Mouse (Mus musculus) liver, embryonic 15.5 days (tissue): Measurements from ENCODE around the gene Tbpl2. TPM values are rescaled to one million over a fixed set of nuclear protein-coding genes. Genes with fewer than 3 reads are reported as not detected.

Experiments used
- ATAC-seq: fragments of 200-750 bp; cut with Nextera tagmentation; 2 replicates; pipeline ENCODE4 v1.8.0; 2017; ENCODE audit warnings: moderate number of reproducible peaks, mild to moderate bottlenecking, moderate library complexity; ENCODE audit not compliant: insufficient read depth
- H3K27ac ChIP-seq: fragments of 300-500 bp; sonication (generic); replicated peaks from 2 replicates; pipeline ENCODE4 v1.5.1; 2015; ENCODE audit warnings: mild to moderate bottlenecking, inconsistent platforms
- H3K27me3 ChIP-seq: fragments of 300-500 bp; sonication (generic); 2 replicates; pipeline ENCODE4 v1.6.1; 2015; ENCODE audit warnings: mild to moderate bottlenecking, inconsistent platforms
- H3K36me3 ChIP-seq: fragments of 300-500 bp; sonication (generic); replicated peaks from 2 replicates; pipeline ENCODE4 v1.6.1; 2015; ENCODE audit warnings: moderate library complexity, mild to moderate bottlenecking, inconsistent platforms
- H3K4me1 ChIP-seq: fragments of 300-500 bp; sonication (generic); replicated peaks from 2 replicates; pipeline ENCODE4 v1.6.1; 2015; ENCODE audit warnings: inconsistent platforms
- H3K4me2 ChIP-seq: fragments of 300-500 bp; sonication (generic); 2 replicates; pipeline ENCODE4 v1.6.1; 2015; ENCODE audit warnings: moderate library complexity, mild to moderate bottlenecking, inconsistent platforms
- H3K4me3 ChIP-seq: fragments of 300-500 bp; sonication (generic); replicated peaks from 2 replicates; pipeline ENCODE4 v1.5.1; 2015; ENCODE audit warnings: mild to moderate bottlenecking, inconsistent platforms
- H3K9ac ChIP-seq: fragments of 300-500 bp; sonication (generic); 2 replicates; pipeline ENCODE4 v1.6.1; 2015; ENCODE audit warnings: moderate library complexity, mild to moderate bottlenecking, inconsistent platforms
- H3K9me3 ChIP-seq: fragments of 300-500 bp; sonication (generic); replicated peaks from 2 replicates; pipeline ENCODE4 v1.6.1; 2016; ENCODE audit warnings: inconsistent platforms
- WGBS: fragments of 180-500 bp; shearing (Covaris S2); methylation state at CpG from one replicate; pipeline ENCODE4 v1.1.7; 2015; ENCODE audit warnings: mixed read lengths; ENCODE audit not compliant: insufficient replicate concordance; 5-methylcytosine and 5-hydroxymethylcytosine counted together
- polyA plus RNA-seq: library from polyadenylated mRNA; unstranded; fragments of >200 nt; fragmentation: Nextera tagmentation; extraction: Ambion mirVana; gene quantifications from 2 replicates; pipeline ENCODE4 v1.2.1, GENCODE M21; 2015

Gene Tbpl2
- polyA plus RNA-seq, result not detected in 2 replicates

GRCm38 (mm10) chr2:24096495-24096894, at the start of gene Tbpl2:
Gene Tbpl2 (minus strand): TSS chr2:24096595.
- H3K4me1 ChIP-seq, result no peaks in the 10 kb centered on the region
- H3K36me3 ChIP-seq, result no peaks in the 10 kb centered on the region
- H3K9me3 ChIP-seq, result no peaks in the 10 kb centered on the region
- H3K9ac ChIP-seq, result no peak within 1 kb of the TSS
- H3K27ac ChIP-seq, result no peak within 1 kb of the TSS
- 49% methylated on average over 4 of the region's 4 CpGs for whole genome bisulfite sequencing
- no peak within 1 kb of the TSS for H3K4me2 ChIP-seq
- no peak for ATAC-seq
- H3K27me3 ChIP-seq, result no peaks in the 10 kb centered on the region
- no peak within 1 kb of the TSS for H3K4me3 ChIP-seq

GRCm38 (mm10) chr2:24134373-24134772, 38.0 kb upstream of the Tbpl2 start:
- no peak overlapping the region for H3K4me3 ChIP-seq
- H3K27ac ChIP-seq, result no peak overlapping the region
- no peak overlapping the region for H3K4me2 ChIP-seq
- WGBS, result 50% methylated on average over 1 of the region's 1 CpGs
- H3K36me3 ChIP-seq, result no peaks in the 10 kb centered on the region
- ATAC-seq, result no peak
- H3K27me3 ChIP-seq, result no peaks in the 10 kb centered on the region
- no peaks in the 10 kb centered on the region for H3K4me1 ChIP-seq
- H3K9ac ChIP-seq, result no peak overlapping the region
- H3K9me3 ChIP-seq, result no peaks in the 10 kb centered on the region

- ATAC-seq, result no peak
- no peak overlapping the region for H3K4me2 ChIP-seq
- H3K4me3 ChIP-seq, result no peak overlapping the region
These were observed 12.7 kb upstream of the Tbpl2 start for GRCm38 (mm10) chr2:24109085-24109484.

GRCm38 (mm10) chr2:24103619-24104289, 7.4 kb upstream of the Tbpl2 start:
- WGBS, result 46% methylated on average over 4 of the region's 4 CpGs

More at GRCm38 (mm10) chr2:24109085-24109484, 12.7 kb upstream of the Tbpl2 start:
- Histone ChIP-seq H3K27me3 (no peaks in the 10 kb centered on the region), H3K9ac (no peak overlapping the region), H3K36me3 (no peaks in the 10 kb centered on the region), H3K27ac (no peak overlapping the region), H3K4me1 (no peaks in the 10 kb centered on the region), H3K9me3 (no peaks in the 10 kb centered on the region)

GRCm38 (mm10) chr2:24090921-24091320, 5.5 kb downstream of the Tbpl2 start:
- no peak overlapping the region for H3K27ac ChIP-seq
- H3K4me1 ChIP-seq, result no peaks in the 10 kb centered on the region
- H3K4me2 ChIP-seq, result no peak overlapping the region
- H3K27me3 ChIP-seq, result no peaks in the 10 kb centered on the region
- 47% methylated on average over 1 of the region's 1 CpGs for WGBS
- H3K36me3 ChIP-seq, result no peaks in the 10 kb centered on the region
- ATAC-seq, result no peak
- H3K9me3 ChIP-seq, result no peaks in the 10 kb centered on the region
- H3K4me3 ChIP-seq, result no peak overlapping the region
- H3K9ac ChIP-seq, result no peak overlapping the region

More at GRCm38 (mm10) chr2:24103619-24104289, 7.4 kb upstream of the Tbpl2 start:
- Histone ChIP-seq H3K4me2 (no peak overlapping the region), H3K4me1 (no peaks in the 10 kb centered on the region), H3K4me3 (no peak overlapping the region), H3K27me3 (no peaks in the 10 kb centered on the region), H3K27ac (no peak overlapping the region), H3K9me3 (no peaks in the 10 kb centered on the region), H3K36me3 (no peaks in the 10 kb centered on the region), H3K9ac (no peak overlapping the region)
- ATAC-seq, result no peak

GRCm38 (mm10) chr2:24050459-24050858, 45.9 kb downstream of the Tbpl2 start:
- ATAC-seq, result no peak
- Histone ChIP-seq H3K4me1 (0 out of 2 replicates have a peak, but pooled peaks cover 3% of the 10 kb centered on the region), H3K36me3 (no peaks in the 10 kb centered on the region), H3K9ac (no peak overlapping the region), H3K4me2 (no peak overlapping the region), H3K27ac (no peak overlapping the region), H3K27me3 (no peaks in the 10 kb centered on the region), H3K9me3 (no peaks in the 10 kb centered on the region), H3K4me3 (no peak overlapping the region)
- 36% methylated on average over 3 of the region's 3 CpGs for WGBS

- no peak for ATAC-seq
- H3K4me1 ChIP-seq, result 0 out of 2 replicates have a peak, but pooled peaks cover 3% of the 10 kb centered on the region
These were observed 46.9 kb downstream of the Tbpl2 start, which contains the start of gene Hnmt for GRCm38 (mm10) chr2:24049344-24049990. Gene Hnmt (minus strand): TSS chr2:24049394.

GRCm38 (mm10) chr2:24048480-24049097, 47.8 kb downstream of the Tbpl2 start:
- peak overlapping the region; percentile 34 for H3K4me3 ChIP-seq
- no peaks in the 10 kb centered on the region for H3K27me3 ChIP-seq
- H3K4me2 ChIP-seq, result peak overlapping the region; percentile 53
- no peak overlapping the region for H3K9ac ChIP-seq
- no peaks in the 10 kb centered on the region for H3K9me3 ChIP-seq
- 0 out of 2 replicates have a peak, but pooled peaks cover 3% of the 10 kb centered on the region for H3K4me1 ChIP-seq
- ATAC-seq, result no peak
- H3K27ac ChIP-seq, result no peak overlapping the region
- no peaks in the 10 kb centered on the region for H3K36me3 ChIP-seq
- WGBS, result 12% methylated on average over 16 of the region's 16 CpGs

More at GRCm38 (mm10) chr2:24049344-24049990, 46.9 kb downstream of the Tbpl2 start, which contains the start of gene Hnmt:
- H3K4me3 ChIP-seq, result peak within 1 kb of the TSS; percentile 34
- no peaks in the 10 kb centered on the region for H3K9me3 ChIP-seq
- H3K4me2 ChIP-seq, result peak within 1 kb of the TSS; percentile 53
- no peaks in the 10 kb centered on the region for H3K27me3 ChIP-seq
- H3K9ac ChIP-seq, result no peak within 1 kb of the TSS
- H3K27ac ChIP-seq, result no peak within 1 kb of the TSS
- no peaks in the 10 kb centered on the region for H3K36me3 ChIP-seq
- 36% methylated on average over 7 of the region's 7 CpGs for WGBS

GRCm38 (mm10) chr2:24047551-24048479, 48.6 kb downstream of the Tbpl2 start:
- WGBS, result 51% methylated on average over 6 of the region's 6 CpGs
- no peak for ATAC-seq
- no peak overlapping the region for H3K9ac ChIP-seq
- peak overlapping the region; percentile 53 for H3K4me2 ChIP-seq
- H3K27me3 ChIP-seq, result no peaks in the 10 kb centered on the region
- 0 out of 2 replicates have a peak, but pooled peaks cover 3% of the 10 kb centered on the region for H3K4me1 ChIP-seq
- H3K9me3 ChIP-seq, result no peaks in the 10 kb centered on the region
- H3K4me3 ChIP-seq, result peak overlapping the region; percentile 34
- no peaks in the 10 kb centered on the region for H3K36me3 ChIP-seq
- H3K27ac ChIP-seq, result no peak overlapping the region

GRCm38 (mm10) chr2:24042901-24043300, 53.5 kb downstream of the Tbpl2 start:
- ATAC-seq, result no peak
- H3K4me2 ChIP-seq, result no peak overlapping the region
- H3K4me3 ChIP-seq, result no peak overlapping the region
- H3K36me3 ChIP-seq, result no peaks in the 10 kb centered on the region
- no peak overlapping the region for H3K27ac ChIP-seq
- H3K27me3 ChIP-seq, result no peaks in the 10 kb centered on the region
- H3K9me3 ChIP-seq, result no peaks in the 10 kb centered on the region
- 36% methylated on average over 1 of the region's 1 CpGs for WGBS
- no peaks in the 10 kb centered on the region for H3K4me1 ChIP-seq
- no peak overlapping the region for H3K9ac ChIP-seq
